Mouse (Mus musculus) erythroblast, embryonic 14.5 days (primary cell): ENCODE results near the gene Galr2.

ENCODE experiments used
- GATA1 ChIP-seq: IDR thresholded peaks from 2 replicates; pipeline ENCODE4 v1.6.1; 2012; ENCODE audit warnings: low read length, inconsistent platforms, mixed read lengths
- TAL1 ChIP-seq: IDR thresholded peaks from 3 replicates; pipeline ENCODE4 v1.6.1; 2012; ENCODE audit warnings: low read length, inconsistent platforms, mixed read lengths

- TF ChIP-seq TAL1 = no peak
- TF ChIP-seq GATA1 = no peak
Measured at GRCm38 (mm10) chr11:116247502-116248222, 33.1 kb upstream of the Galr2 start.
